Mouse (Mus musculus) heart, embryonic 15.5 days (tissue): ENCODE results near the gene Csmd2. TPM values are rescaled to one million over a fixed set of nuclear protein-coding genes. Genes with fewer than 3 reads are reported as not detected.

ENCODE experiments used
- ATAC-seq: fragments of 200-750 bp; cut with Nextera tagmentation; replicated peaks from 2 replicates; pipeline ENCODE4 v1.8.0; 2017; ENCODE audit warnings: low read depth, moderate TSS enrichment; ENCODE audit not compliant: insufficient number of reproducible peaks, insufficient read depth, low FRiP score
- H3K27ac ChIP-seq: fragments of 300-500 bp; sonication (generic); 2 replicates; pipeline ENCODE4 v1.5.1; 2015; ENCODE audit warnings: mild to moderate bottlenecking, inconsistent platforms
- H3K27me3 ChIP-seq: fragments of 300-500 bp; sonication (generic); 2 replicates; pipeline ENCODE4 v1.6.1; 2015; ENCODE audit warnings: inconsistent platforms
- H3K36me3 ChIP-seq: fragments of 300-500 bp; sonication (generic); 2 replicates; pipeline ENCODE4 v1.6.1; 2015; ENCODE audit warnings: mild to moderate bottlenecking, inconsistent platforms
- H3K4me1 ChIP-seq: fragments of 300-500 bp; sonication (generic); replicated peaks from 2 replicates; pipeline ENCODE4 v1.6.1; 2015; ENCODE audit warnings: inconsistent platforms
- H3K4me2 ChIP-seq: fragments of 300-500 bp; sonication (generic); 2 replicates; pipeline ENCODE4 v1.6.1; 2015; ENCODE audit warnings: inconsistent platforms, mild to moderate bottlenecking, moderate library complexity
- H3K4me3 ChIP-seq: fragments of 300-500 bp; sonication (generic); 2 replicates; pipeline ENCODE4 v1.5.1; 2015; ENCODE audit warnings: mild to moderate bottlenecking, inconsistent platforms
- H3K9ac ChIP-seq: fragments of 300-500 bp; sonication (generic); 2 replicates; pipeline ENCODE4 v1.6.1; 2015; ENCODE audit warnings: mild to moderate bottlenecking, inconsistent platforms
- H3K9me3 ChIP-seq: fragments of 300-500 bp; sonication (generic); replicated peaks from 2 replicates; pipeline ENCODE4 v1.6.1; 2016; ENCODE audit warnings: inconsistent platforms
- WGBS: fragments of 180-500 bp; shearing (Covaris S2); methylation state at CpG from one replicate; pipeline ENCODE4 v1.1.7; 2015; ENCODE audit warnings: mixed read lengths; 5-methylcytosine and 5-hydroxymethylcytosine counted together
- polyA plus RNA-seq: library from polyadenylated mRNA; unstranded; fragments of >200 nt; fragmentation: Nextera tagmentation; extraction: Ambion mirVana; gene quantifications from 2 replicates; pipeline ENCODE4 v1.2.1, GENCODE M21; 2015

Csmd2 gene
- polyA plus RNA-seq, 1 experiment from 2014 or later: 0.06 TPM

DNA sequence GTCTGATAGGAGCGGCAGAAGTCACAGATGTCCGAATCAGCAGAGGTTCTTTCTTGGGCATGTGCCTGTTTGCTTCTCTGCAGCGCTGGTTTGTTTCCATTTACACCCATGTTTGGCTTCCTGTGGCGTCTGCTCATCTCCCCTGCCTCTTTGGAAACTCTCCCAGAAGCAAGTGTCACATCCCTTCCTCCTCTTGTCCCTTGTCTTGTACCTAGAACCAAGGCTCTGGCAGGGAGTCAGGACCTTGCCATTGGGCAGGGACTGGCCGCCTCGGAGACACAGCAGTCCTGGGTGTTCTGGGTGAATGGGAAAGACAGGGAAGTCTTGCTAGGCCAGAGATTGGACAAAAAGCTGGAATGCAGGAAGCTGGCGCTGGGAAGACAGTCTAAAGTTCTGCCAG lies 410.1 kb downstream of the Csmd2 start:
- no peaks in the 10 kb centered on the region for H3K36me3 ChIP-seq
- no peak overlapping the region for H3K4me2 ChIP-seq
- H3K4me3 ChIP-seq: no peak overlapping the region
- H3K27ac ChIP-seq: no peak overlapping the region
- 53% methylated on average over 7 of the region's 7 CpGs for WGBS
- no peaks in the 10 kb centered on the region for H3K27me3 ChIP-seq
- peaks cover 5% of the 10 kb centered on the region; the same call in 1 of the 2 replicates for H3K4me1 ChIP-seq
- ATAC-seq: no peak
- no peak overlapping the region for H3K9ac ChIP-seq
- H3K9me3 ChIP-seq: no peaks in the 10 kb centered on the region

DNA sequence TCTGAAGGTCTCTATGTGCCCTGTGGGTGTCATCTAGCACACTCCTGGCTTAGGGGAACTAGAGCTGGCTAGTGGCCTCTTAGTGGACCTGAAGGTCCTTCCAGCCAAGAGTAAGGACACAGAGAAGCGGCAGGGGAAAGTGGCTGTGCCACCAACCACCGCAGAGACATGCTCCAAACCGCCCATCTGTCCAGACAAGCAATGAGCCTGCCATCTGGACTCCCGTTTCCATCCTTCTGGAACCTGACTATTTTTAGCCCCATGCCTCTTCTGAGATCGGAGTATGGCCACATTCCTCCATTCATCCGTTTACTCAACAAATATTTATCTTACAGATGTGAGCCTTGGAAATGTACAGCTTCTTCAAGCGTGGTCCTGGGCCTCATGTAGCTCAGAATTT lies 411.3 kb downstream of the Csmd2 start:
- Histone ChIP-seq H3K27ac (no peak overlapping the region), H3K9ac (no peak overlapping the region), H3K4me1 (peaks cover 5% of the 10 kb centered on the region; the same call in 1 of the 2 replicates), H3K4me2 (no peak overlapping the region), H3K9me3 (no peaks in the 10 kb centered on the region), H3K4me3 (no peak overlapping the region), H3K27me3 (no peaks in the 10 kb centered on the region), H3K36me3 (no peaks in the 10 kb centered on the region)
- no peak for ATAC-seq
- 26% methylated on average over 7 of the region's 7 CpGs for WGBS

GRCm38 (mm10) chr4:128400016-128400415 lies 412.4 kb downstream of the Csmd2 start:
- Histone ChIP-seq H3K27ac (no peak overlapping the region), H3K4me3 (no peak overlapping the region), H3K9me3 (no peaks in the 10 kb centered on the region), H3K36me3 (no peaks in the 10 kb centered on the region), H3K27me3 (no peaks in the 10 kb centered on the region), H3K9ac (no peak overlapping the region), H3K4me1 (peaks cover 5% of the 10 kb centered on the region; the same call in 1 of the 2 replicates), H3K4me2 (no peak overlapping the region)
- WGBS: 80% methylated on average over 6 of the region's 6 CpGs
- no peak for ATAC-seq

- no peaks in the 10 kb centered on the region for H3K9me3 ChIP-seq
- H3K9ac ChIP-seq: no peak overlapping the region
- no peaks in the 10 kb centered on the region for H3K36me3 ChIP-seq
- WGBS: 74% methylated on average over 3 of the region's 3 CpGs
- no peak overlapping the region for H3K4me3 ChIP-seq
- H3K4me2 ChIP-seq: no peak overlapping the region
- ATAC-seq: no peak
- H3K27ac ChIP-seq: no peak overlapping the region
- peaks cover 5% of the 10 kb centered on the region; the same call in 1 of the 2 replicates for H3K4me1 ChIP-seq
- no peaks in the 10 kb centered on the region for H3K27me3 ChIP-seq
Observed at GRCm38 (mm10) chr4:128401591-128401990, 413.9 kb downstream of the Csmd2 start.

DNA sequence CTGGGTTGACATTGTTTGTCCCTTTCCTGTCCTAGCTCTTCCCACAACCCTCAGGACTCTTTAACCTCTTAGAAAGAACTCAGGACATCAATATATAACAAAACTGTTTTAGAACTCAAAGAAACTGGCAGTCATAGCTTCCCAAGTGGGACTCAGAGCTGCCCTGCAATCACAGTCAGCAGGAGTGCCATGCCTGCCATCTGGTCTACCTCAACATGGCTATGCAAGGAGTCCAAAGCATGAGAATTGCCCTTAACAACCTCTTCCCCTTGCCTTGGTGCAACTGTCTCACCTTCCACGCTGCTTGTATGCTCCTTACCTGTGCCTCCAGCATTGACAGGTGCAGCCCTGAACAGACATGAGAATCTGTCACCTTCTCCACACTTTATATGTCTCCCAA lies 415.0 kb downstream of the Csmd2 start:
- Histone ChIP-seq H3K27ac (no peak overlapping the region), H3K9me3 (no peaks in the 10 kb centered on the region), H3K4me1 (peaks cover 5% of the 10 kb centered on the region; the same call in 1 of the 2 replicates), H3K9ac (no peak overlapping the region), H3K36me3 (no peaks in the 10 kb centered on the region), H3K27me3 (no peaks in the 10 kb centered on the region), H3K4me3 (no peak overlapping the region), H3K4me2 (no peak overlapping the region)
- no peak for ATAC-seq
- 60% methylated on average over 1 of the region's 1 CpGs for WGBS

- no peaks in the 10 kb centered on the region for H3K4me1 ChIP-seq
- no peak overlapping the region for H3K4me3 ChIP-seq
- no peaks in the 10 kb centered on the region for H3K36me3 ChIP-seq
- H3K4me2 ChIP-seq: no peak overlapping the region
- H3K27ac ChIP-seq: no peak overlapping the region
- ATAC-seq: no peak
- WGBS: 95% methylated on average over 3 of the region's 3 CpGs
- no peak overlapping the region for H3K9ac ChIP-seq
- no peaks in the 10 kb centered on the region for H3K9me3 ChIP-seq
- H3K27me3 ChIP-seq: no peaks in the 10 kb centered on the region
Observed at GRCm38 (mm10) chr4:128405576-128405975, 417.9 kb downstream of the Csmd2 start.

GRCm38 (mm10) chr4:128407084-128407845 lies 419.6 kb downstream of the Csmd2 start:
- Histone ChIP-seq H3K36me3 (no peaks in the 10 kb centered on the region), H3K4me3 (no peak overlapping the region), H3K9me3 (no peaks in the 10 kb centered on the region), H3K4me2 (no peak overlapping the region), H3K9ac (no peak overlapping the region), H3K27me3 (no peaks in the 10 kb centered on the region), H3K27ac (no peak overlapping the region), H3K4me1 (no peaks in the 10 kb centered on the region)
- WGBS: 73% methylated on average over 9 of the region's 9 CpGs
- no peak for ATAC-seq

DNA sequence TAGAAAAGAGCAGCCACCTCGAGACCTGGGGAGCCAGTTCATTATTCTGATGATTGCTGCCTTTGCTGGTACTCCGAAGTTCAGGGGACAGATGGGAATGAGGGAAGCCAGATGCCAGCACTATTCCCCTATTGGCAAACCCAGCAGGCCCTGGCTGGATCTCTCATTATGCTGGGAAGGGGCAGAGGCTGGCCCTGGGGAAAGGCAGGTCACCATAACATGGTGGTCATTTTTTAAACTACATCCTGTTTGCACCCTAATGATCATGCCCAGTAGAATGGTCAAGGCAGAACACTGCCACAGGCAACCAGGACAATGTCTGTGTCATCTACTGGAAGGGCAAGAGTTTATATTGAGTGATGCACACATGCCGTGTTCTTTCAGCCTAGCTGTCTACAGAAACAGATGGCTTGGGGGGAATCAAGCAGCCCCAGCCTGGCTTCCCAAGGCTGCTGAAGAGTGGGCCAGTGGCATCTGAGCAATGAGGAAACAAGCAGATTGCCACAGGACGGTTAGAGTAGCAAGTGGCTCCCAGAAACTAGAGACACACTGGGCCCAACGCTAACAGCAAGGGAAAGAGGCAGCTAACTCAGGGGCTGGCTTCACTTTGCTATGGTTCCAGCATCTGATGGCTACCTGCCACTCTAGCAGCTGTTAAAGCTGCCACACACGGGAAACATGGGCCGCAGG lies 424.4 kb downstream of the Csmd2 start:
- 76% methylated on average over 7 of the region's 7 CpGs for WGBS
- no peaks in the 10 kb centered on the region for H3K36me3 ChIP-seq
- H3K4me2 ChIP-seq: no peak overlapping the region
- H3K27me3 ChIP-seq: no peaks in the 10 kb centered on the region
- no peak overlapping the region for H3K4me3 ChIP-seq
- no peaks in the 10 kb centered on the region for H3K4me1 ChIP-seq
- ATAC-seq: no peak
- no peak overlapping the region for H3K9ac ChIP-seq
- no peak overlapping the region for H3K27ac ChIP-seq
- H3K9me3 ChIP-seq: no peaks in the 10 kb centered on the region

GRCm38 (mm10) chr4:128414741-128415140 lies 427.1 kb downstream of the Csmd2 start:
- no peaks in the 10 kb centered on the region for H3K27me3 ChIP-seq

GRCm38 (mm10) chr4:128419988-128420617 lies 432.4 kb downstream of the Csmd2 start:
- Histone ChIP-seq H3K4me3 (no peak overlapping the region), H3K4me2 (no peak overlapping the region), H3K27me3 (0 out of 2 replicates have a peak, but pooled peaks cover under 1% of the 10 kb centered on the region), H3K9ac (no peak overlapping the region), H3K36me3 (no peaks in the 10 kb centered on the region), H3K4me1 (no peaks in the 10 kb centered on the region), H3K27ac (no peak overlapping the region), H3K9me3 (no peaks in the 10 kb centered on the region)
- WGBS: 61% methylated on average over 7 of the region's 7 CpGs
- ATAC-seq: no peak

More at GRCm38 (mm10) chr4:128414741-128415140, 427.1 kb downstream of the Csmd2 start:
- Histone ChIP-seq H3K4me1 (no peaks in the 10 kb centered on the region), H3K9me3 (no peaks in the 10 kb centered on the region), H3K36me3 (no peaks in the 10 kb centered on the region), H3K4me2 (no peak overlapping the region), H3K9ac (no peak overlapping the region), H3K4me3 (no peak overlapping the region), H3K27ac (no peak overlapping the region)
- ATAC-seq: no peak
- 73% methylated on average over 2 of the region's 2 CpGs for WGBS

GRCm38 (mm10) chr4:128422486-128422885 lies 434.8 kb downstream of the Csmd2 start:
- Histone ChIP-seq H3K27ac (no peak overlapping the region), H3K36me3 (no peaks in the 10 kb centered on the region), H3K4me2 (no peak overlapping the region), H3K9ac (no peak overlapping the region), H3K27me3 (0 out of 2 replicates have a peak, but pooled peaks cover 2% of the 10 kb centered on the region), H3K9me3 (no peaks in the 10 kb centered on the region), H3K4me1 (no peaks in the 10 kb centered on the region), H3K4me3 (no peak overlapping the region)
- WGBS: 82% methylated on average over 4 of the region's 4 CpGs
- ATAC-seq: no peak
